Mouse (Mus musculus): ENCODE results near the gene Tmem240. TPM values are rescaled to one million over a fixed set of nuclear protein-coding genes. Genes with fewer than 3 reads are reported as not detected.

Gene Tmem240
- polyA plus RNA-seq, 1 experiment from 2014 or later: 28.3 TPM

DNA sequence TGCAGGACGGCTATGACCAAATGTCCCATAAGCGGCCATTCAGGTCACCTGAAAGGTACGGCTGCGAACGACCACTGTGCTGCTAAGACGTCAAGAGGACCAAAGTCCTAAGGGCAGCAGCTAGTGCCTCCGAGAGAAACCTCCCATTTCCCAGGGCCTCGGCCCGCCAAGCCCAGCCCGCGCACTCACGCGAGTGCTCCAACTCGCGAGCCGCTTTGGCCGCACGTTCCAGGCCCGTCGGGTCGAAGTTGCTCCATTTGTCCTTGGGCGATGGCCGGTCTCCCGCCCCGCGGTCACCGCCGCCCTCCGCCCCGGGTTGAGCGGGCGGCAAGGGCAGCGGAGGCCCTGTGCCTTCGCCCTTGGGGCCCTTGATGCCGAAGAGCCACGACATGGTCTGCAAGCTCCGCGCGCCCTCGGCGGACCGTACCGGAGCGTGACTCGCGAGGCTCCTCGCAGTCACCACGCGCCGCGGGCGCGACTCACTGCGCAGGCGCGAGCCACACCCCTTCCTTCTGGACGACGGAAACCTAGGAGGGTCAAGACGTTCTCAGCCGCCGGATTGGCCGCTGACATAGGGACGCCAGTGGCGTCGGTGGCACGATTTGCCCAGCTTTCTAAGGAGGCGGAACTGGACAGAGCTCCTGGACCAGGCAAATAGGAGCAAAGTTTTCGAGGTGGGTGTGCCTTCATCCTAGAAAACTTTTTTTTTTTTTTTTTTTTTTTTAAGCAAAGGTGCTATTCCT lies 26.2 kb downstream of the Tmem240 start, which contains the start of gene Atad3a:
Atad3a (minus strand) TSS at position 481 of the 743 bp plus-strand sequence.
- Histone ChIP-seq H3K4me1 (peaks cover 31% of the 10 kb centered on the region), H3K9me3 (replicated peaks) (no peaks in the 10 kb centered on the region), H3K9ac (replicated peaks) (peak within 1 kb of the TSS; percentile 78), H3K27ac (replicated peaks) (peak within 1 kb of the TSS; percentile 77), H3K4me2 (peak within 1 kb of the TSS; percentile 99), H3K27me3 (replicated peaks) (no peaks in the 10 kb centered on the region), H3K4me3 (replicated peaks) (peak within 1 kb of the TSS; percentile 82), H3K36me3 (peaks cover 9% of the 10 kb centered on the region)
- WGBS: under 1% methylated on average over 67 of the region's 68 CpGs
- ATAC-seq (ENCODE audit: low FRiP score): peak; percentile 95

- peak overlapping the region; percentile 63 for H3K9ac ChIP-seq (replicated peaks)
- peak overlapping the region; percentile 23 for H3K27ac ChIP-seq (replicated peaks)
- H3K4me3 ChIP-seq (replicated peaks): peak overlapping the region; percentile 82
- H3K4me1 ChIP-seq: peaks cover 31% of the 10 kb centered on the region
- ATAC-seq (ENCODE audit: low FRiP score): no peak; the same call in 1 of the 2 replicates
- H3K36me3 ChIP-seq: peaks cover 2% of the 10 kb centered on the region
- H3K9me3 ChIP-seq (replicated peaks): no peaks in the 10 kb centered on the region
- peak overlapping the region; percentile 99 for H3K4me2 ChIP-seq
- 3% methylated on average over 28 of the region's 28 CpGs for WGBS
- H3K27me3 ChIP-seq (replicated peaks): no peaks in the 10 kb centered on the region
Measured at GRCm38 (mm10) chr4:155761356-155762099, 26.9 kb downstream of the Tmem240 start.

- Histone ChIP-seq H3K4me1 (peaks cover 31% of the 10 kb centered on the region), H3K36me3 (no peaks in the 10 kb centered on the region; the same call in 1 of the 2 replicates), H3K4me2 (no peak overlapping the region), H3K9ac (replicated peaks) (no peak overlapping the region), H3K4me3 (replicated peaks) (no peak overlapping the region), H3K9me3 (replicated peaks) (no peaks in the 10 kb centered on the region), H3K27me3 (replicated peaks) (no peaks in the 10 kb centered on the region), H3K27ac (replicated peaks) (no peak overlapping the region)
- no peak for ATAC-seq (ENCODE audit: low FRiP score)
- 85% methylated on average over 3 of the region's 3 CpGs for WGBS
Measured at GRCm38 (mm10) chr4:155762357-155762756, 27.8 kb downstream of the Tmem240 start.

- peak overlapping the region; percentile 64 for H3K9ac ChIP-seq (replicated peaks)
- 63% methylated on average over 5 of the region's 5 CpGs for WGBS
- H3K4me2 ChIP-seq: peak overlapping the region; percentile 82
- ATAC-seq (ENCODE audit: low FRiP score): no peak
- H3K9me3 ChIP-seq (replicated peaks): no peaks in the 10 kb centered on the region
- peaks cover 26% of the 10 kb centered on the region for H3K27me3 ChIP-seq (replicated peaks)
- peak overlapping the region; percentile 48 for H3K4me3 ChIP-seq (replicated peaks)
- H3K36me3 ChIP-seq: no peaks in the 10 kb centered on the region; the same call in 1 of the 2 replicates
- peaks cover 22% of the 10 kb centered on the region for H3K4me1 ChIP-seq
- H3K27ac ChIP-seq (replicated peaks): peak overlapping the region; percentile 79; the same call in 1 of the 2 replicates
Measured at GRCm38 (mm10) chr4:155769496-155769879, 34.9 kb downstream of the Tmem240 start.

DNA sequence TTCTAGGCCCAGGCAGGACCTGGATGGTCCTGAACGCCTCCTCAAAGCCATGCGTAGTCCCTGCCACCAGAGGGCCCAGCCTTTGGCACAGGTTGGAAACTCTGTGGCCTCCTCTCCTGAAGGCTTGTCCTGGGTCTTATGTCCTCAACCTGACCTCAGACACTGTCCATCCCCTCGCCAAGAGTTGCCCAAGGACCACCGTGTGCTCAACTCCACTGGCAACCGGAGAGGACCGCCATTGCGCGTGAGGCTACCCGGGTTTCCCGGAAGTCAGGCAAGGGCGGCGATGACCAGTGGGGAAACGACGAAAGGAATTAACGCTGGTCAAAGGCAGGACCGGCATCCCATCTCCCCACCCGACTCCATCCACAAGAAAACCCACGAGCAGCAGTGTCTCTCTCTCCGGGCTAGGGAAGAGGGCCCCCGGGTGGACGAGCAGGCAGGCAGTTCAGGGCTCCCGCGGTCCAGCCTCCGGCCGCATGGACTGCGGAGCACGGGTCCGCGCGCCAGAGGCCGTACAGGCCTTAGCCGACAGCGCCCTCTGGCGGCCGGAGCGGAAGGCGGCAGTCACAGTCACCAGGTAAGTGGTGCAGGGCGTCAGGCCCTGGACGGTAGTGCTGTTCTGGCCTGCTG lies 35.4 kb downstream of the Tmem240 start:
- H3K36me3 ChIP-seq: no peaks in the 10 kb centered on the region
- H3K4me1 ChIP-seq: peaks cover 26% of the 10 kb centered on the region
- H3K9me3 ChIP-seq (replicated peaks): no peaks in the 10 kb centered on the region
- peaks cover 26% of the 10 kb centered on the region for H3K27me3 ChIP-seq (replicated peaks)
- H3K27ac ChIP-seq (replicated peaks): peak overlapping the region; percentile 79
- H3K4me3 ChIP-seq (replicated peaks): peak overlapping the region; percentile 48
- H3K9ac ChIP-seq (replicated peaks): peak overlapping the region; percentile 64
- peak overlapping the region; percentile 82 for H3K4me2 ChIP-seq
- ATAC-seq (ENCODE audit: low FRiP score): peak; percentile 76
- WGBS: under 1% methylated on average over 39 of the region's 39 CpGs

- H3K4me1 ChIP-seq: peaks cover 33% of the 10 kb centered on the region
- peak overlapping the region; percentile 82 for H3K4me2 ChIP-seq
- no peaks in the 10 kb centered on the region for H3K9me3 ChIP-seq (replicated peaks)
- 0 out of 2 replicates have a peak, but pooled peaks have one; percentile 6 for ATAC-seq (ENCODE audit: low FRiP score)
- peak overlapping the region; percentile 64; the same call in 1 of the 2 replicates for H3K9ac ChIP-seq (replicated peaks)
- no peak overlapping the region; the same call in 1 of the 2 replicates for H3K27ac ChIP-seq (replicated peaks)
- H3K36me3 ChIP-seq: no peaks in the 10 kb centered on the region
- H3K4me3 ChIP-seq (replicated peaks): peak overlapping the region; percentile 48
- H3K27me3 ChIP-seq (replicated peaks): peaks cover 26% of the 10 kb centered on the region
- whole genome bisulfite sequencing: 45% methylated on average over 24 of the region's 24 CpGs
Measured at GRCm38 (mm10) chr4:155770626-155771025, 36.0 kb downstream of the Tmem240 start.

DNA sequence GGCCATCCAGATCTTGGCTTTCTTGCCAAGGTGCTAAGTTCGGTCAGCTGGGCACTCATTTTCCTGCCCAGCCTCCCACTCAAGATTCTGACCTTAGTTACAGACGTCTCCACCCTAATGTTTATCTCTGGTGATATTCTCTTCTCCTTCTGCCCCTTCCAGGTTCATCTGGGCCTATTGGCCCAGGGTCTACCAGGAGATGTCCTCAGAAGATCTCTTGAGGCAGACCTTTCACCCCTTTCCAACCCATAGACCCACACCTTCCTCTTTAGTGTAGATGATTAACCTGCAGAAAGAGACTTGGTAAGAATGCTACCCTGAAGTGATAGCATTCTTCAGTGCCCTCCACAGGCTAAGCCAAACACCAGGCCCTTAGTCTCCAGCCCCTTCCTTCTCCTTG lies 37.1 kb downstream of the Tmem240 start:
- Histone ChIP-seq H3K4me3 (replicated peaks) (no peak overlapping the region), H3K27ac (replicated peaks) (no peak overlapping the region), H3K9ac (replicated peaks) (no peak overlapping the region), H3K27me3 (replicated peaks) (peaks cover 26% of the 10 kb centered on the region), H3K36me3 (no peaks in the 10 kb centered on the region), H3K4me1 (peaks cover 38% of the 10 kb centered on the region), H3K4me2 (peak overlapping the region; percentile 84; the same call in 1 of the 2 replicates), H3K9me3 (replicated peaks) (no peaks in the 10 kb centered on the region)
- 88% methylated on average over 2 of the region's 2 CpGs for WGBS
- ATAC-seq (ENCODE audit: low FRiP score): no peak

DNA sequence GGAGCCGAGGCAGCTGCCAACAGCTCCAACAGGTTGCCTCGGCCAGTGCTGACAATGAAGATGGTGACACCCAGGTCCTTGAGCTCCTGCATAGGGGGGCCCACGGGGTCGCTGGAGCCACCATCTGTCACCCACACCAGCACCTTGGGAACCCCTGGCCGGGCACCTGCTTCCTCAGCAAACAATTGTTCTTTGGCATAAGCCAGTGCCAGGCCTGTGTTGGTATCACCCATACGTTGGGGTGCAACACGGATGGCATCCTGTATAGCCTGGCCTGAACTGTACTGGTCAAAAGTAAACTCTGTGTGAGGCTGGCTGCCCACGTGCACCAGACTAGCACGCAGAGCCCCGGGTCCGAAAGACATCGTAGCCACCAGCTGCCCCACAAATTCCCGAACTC lies 38.2 kb downstream of the Tmem240 start:
- Histone ChIP-seq H3K9me3 (replicated peaks) (no peaks in the 10 kb centered on the region), H3K27me3 (replicated peaks) (peaks cover 29% of the 10 kb centered on the region), H3K36me3 (no peaks in the 10 kb centered on the region), H3K4me2 (peak overlapping the region; percentile 84), H3K9ac (replicated peaks) (no peak overlapping the region), H3K4me3 (replicated peaks) (peak overlapping the region; percentile 47; the same call in 1 of the 2 replicates), H3K27ac (replicated peaks) (no peak overlapping the region), H3K4me1 (peaks cover 38% of the 10 kb centered on the region)
- no peak for ATAC-seq (ENCODE audit: low FRiP score)
- WGBS: 90% methylated on average over 13 of the region's 13 CpGs

GRCm38 (mm10) chr4:155773335-155774078 lies 38.9 kb downstream of the Tmem240 start:
- Histone ChIP-seq H3K27me3 (replicated peaks) (peaks cover 29% of the 10 kb centered on the region), H3K4me3 (replicated peaks) (peak overlapping the region; percentile 47), H3K27ac (replicated peaks) (no peak overlapping the region), H3K4me1 (peaks cover 38% of the 10 kb centered on the region), H3K4me2 (peak overlapping the region; percentile 84), H3K9me3 (replicated peaks) (no peaks in the 10 kb centered on the region), H3K9ac (replicated peaks) (peak overlapping the region; percentile 51; the same call in 1 of the 2 replicates), H3K36me3 (no peaks in the 10 kb centered on the region)
- no peak for ATAC-seq (ENCODE audit: low FRiP score)
- 43% methylated on average over 5 of the region's 5 CpGs for WGBS

DNA sequence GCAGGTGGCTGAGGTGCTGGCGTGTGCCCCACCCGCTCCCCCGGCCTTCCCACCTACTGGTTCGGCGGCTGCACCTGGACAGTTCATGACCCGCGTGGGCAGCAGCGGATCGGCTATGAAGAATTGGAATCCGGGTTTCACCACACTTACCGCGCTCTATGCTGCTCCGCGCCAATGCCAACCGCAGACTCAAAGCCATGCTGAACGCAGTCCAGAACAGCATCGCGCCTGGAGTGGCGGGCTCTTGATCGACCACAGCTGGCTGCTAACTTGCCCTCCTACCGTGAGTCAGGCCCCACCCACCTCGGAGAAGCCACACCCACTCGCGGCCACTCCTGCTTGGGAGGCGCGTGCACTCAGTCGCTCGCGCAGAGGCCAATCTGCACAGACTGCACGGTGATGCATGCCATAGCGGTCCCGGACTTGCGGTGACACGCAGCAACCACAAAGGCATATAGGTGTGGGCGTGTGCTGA lies 39.7 kb downstream of the Tmem240 start, which contains the start of gene Vwa1:
Vwa1 (minus strand) TSS at position 419 of the 475 bp plus-strand sequence.
- ATAC-seq (ENCODE audit: low FRiP score): peak; percentile 85
- Histone ChIP-seq H3K9ac (replicated peaks) (peak within 1 kb of the TSS; percentile 51), H3K4me1 (peaks cover 38% of the 10 kb centered on the region), H3K27ac (replicated peaks) (peak within 1 kb of the TSS; percentile 81), H3K4me2 (peak within 1 kb of the TSS; percentile 84), H3K4me3 (replicated peaks) (peak within 1 kb of the TSS; percentile 47), H3K36me3 (no peaks in the 10 kb centered on the region), H3K27me3 (replicated peaks) (peaks cover 29% of the 10 kb centered on the region), H3K9me3 (replicated peaks) (no peaks in the 10 kb centered on the region)
- 1% methylated on average over 35 of the region's 35 CpGs for WGBS

Data from neural tube, embryonic 15.5 days (tissue).